Comparison of ENCODE assay signal across 8 mouse cellular contexts in genomic region chr14:55713729-55714122, GRCm38 (mm10). TPM values are rescaled to one million over a fixed set of nuclear protein-coding genes. Genes with fewer than 3 reads are reported as not detected.
DNase-seq lines count a peak whose midpoint lies in the region; ATAC-seq lines count a peak whose summit lies in the region.
"Had no signal": no experiment of that assay in that cellular context is flagged by ENCODE, and none has a peak within 500 bp of the region (broad histone marks: within the 10 kb centered on the region; RNA-seq: fewer than 3 reads in every experiment).

Gene Tgm1 (minus strand): TSS chr14:55713926.

- no peaks in the 10 kb centered on the region for H3K4me1 ChIP-seq in hindbrain, embryonic 12.5 days
- H3K4me1 ChIP-seq in hindbrain, embryonic 13.5 days (replicated peaks): no peaks in the 10 kb centered on the region
- H3K4me1 ChIP-seq in limb, embryonic 13.5 days: peaks cover 12% of the 10 kb centered on the region

- no peak within 1 kb of the TSS for H3K27ac ChIP-seq in hindbrain, embryonic 12.5 days
- H3K27ac ChIP-seq in hindbrain, embryonic 13.5 days: no peak within 1 kb of the TSS
- H3K27ac ChIP-seq in limb, embryonic 13.5 days: no peak within 1 kb of the TSS

- 0 out of 2 replicates have a peak within 1 kb of the TSS, but pooled peaks have one; percentile 3 for H3K4me2 ChIP-seq in hindbrain, embryonic 12.5 days (replicated peaks)
- H3K4me2 ChIP-seq in hindbrain, embryonic 13.5 days: no peak within 1 kb of the TSS
- H3K4me2 ChIP-seq in limb, embryonic 13.5 days (replicated peaks): peak within 1 kb of the TSS; percentile 58

- H3K9me3 ChIP-seq in hindbrain, embryonic 12.5 days (replicated peaks): no peaks in the 10 kb centered on the region
- no peaks in the 10 kb centered on the region for H3K9me3 ChIP-seq in hindbrain, embryonic 13.5 days
- H3K9me3 ChIP-seq in limb, embryonic 13.5 days: no peaks in the 10 kb centered on the region

- H3K9ac ChIP-seq in hindbrain, embryonic 12.5 days: no peak within 1 kb of the TSS
- H3K9ac ChIP-seq in hindbrain, embryonic 13.5 days: no peak within 1 kb of the TSS
- H3K9ac ChIP-seq in limb, embryonic 13.5 days: peak within 1 kb of the TSS; percentile 32
- H3K9ac ChIP-seq: forebrain, postnatal 0 days had no signal

- ATAC-seq in hindbrain, embryonic 12.5 days (ENCODE audit: low FRiP score): no peak
- ATAC-seq in hindbrain, embryonic 13.5 days (ENCODE audit: low FRiP score): no peak
- no peak for ATAC-seq in limb, embryonic 13.5 days (ENCODE audit: low FRiP score, low read depth)
- ATAC-seq: forebrain, postnatal 0 days had no signal

- H3K4me3 ChIP-seq in hindbrain, embryonic 12.5 days: no peak within 1 kb of the TSS
- no peak within 1 kb of the TSS for H3K4me3 ChIP-seq in hindbrain, embryonic 13.5 days
- peak within 1 kb of the TSS; percentile 31 for H3K4me3 ChIP-seq in limb, embryonic 13.5 days

- WGBS in hindbrain, embryonic 12.5 days: 26% methylated on average over 4 of the region's 4 CpGs
- WGBS in hindbrain, embryonic 13.5 days: 30% methylated on average over 4 of the region's 4 CpGs
- WGBS in limb, embryonic 13.5 days: 18% methylated on average over 4 of the region's 4 CpGs

- peaks cover 26% of the 10 kb centered on the region for H3K36me3 ChIP-seq in hindbrain, embryonic 12.5 days
- peaks cover 27% of the 10 kb centered on the region for H3K36me3 ChIP-seq in hindbrain, embryonic 13.5 days
- H3K36me3 ChIP-seq in limb, embryonic 13.5 days: peaks cover 27% of the 10 kb centered on the region

- peaks cover 28% of the 10 kb centered on the region for H3K27me3 ChIP-seq in hindbrain, embryonic 12.5 days
- H3K27me3 ChIP-seq in hindbrain, embryonic 13.5 days: peaks cover 33% of the 10 kb centered on the region
- H3K27me3 ChIP-seq in limb, embryonic 13.5 days: peaks cover 30% of the 10 kb centered on the region

- peak; percentile 18 to 34 for DNase-seq in urinary bladder, postnatal 36 days (ENCODE audit: low spot score in 2 of 2)
- no peak for DNase-seq in urinary bladder, postnatal 25 days (ENCODE audit: low spot score)
- no peak for DNase-seq in adrenal gland, postnatal 36 days
- no peak for DNase-seq in layer of hippocampus, adult 11-12 months (ENCODE audit: low spot score)
- DNase-seq: forebrain, postnatal 0 days had no signal

RNA-seq across cellular contexts. Expression of gene Tgm1, which starts in this region (rescaled TPM):
- polyA plus RNA-seq in hindbrain, embryonic 12.5 days (2016; fragmentation: Nextera tagmentation; extraction: Ambion mirVana): 0.48 and 0.90 TPM in 2 replicates
- 0.19 and 0.47 TPM in 2 replicates for polyA plus RNA-seq in hindbrain, embryonic 13.5 days (2015; fragmentation: Nextera tagmentation; extraction: Ambion mirVana)
- 5.0 and 5.7 TPM in 2 replicates for polyA plus RNA-seq in limb, embryonic 13.5 days (2015; fragmentation: Nextera tagmentation; extraction: Ambion mirVana)
- under 1 TPM; 0.26 TPM for total RNA-seq in adrenal gland, postnatal 36 days (2021)

Comparison
In these comparisons a context has a peak if more than half of its experiments do, and no peak if none do; other contexts are left out.
1. DNase-seq: peak in urinary bladder, postnatal 36 days (2 of 2); none in urinary bladder, postnatal 25 days (single experiment), adrenal gland, postnatal 36 days (0 of 2) and layer of hippocampus, adult 11-12 months (single experiment).